Mouse (Mus musculus) neural tube, embryonic 10.5 days (tissue): ENCODE data around the gene Gm525.
"Not testable (repeated sequence)": the region's sequence is repeated elsewhere in the genome, so short reads cannot be mapped to it uniquely, and the experiment has no call there.

Experiments used
- DNase-seq: peaks from one replicate; pipeline ENCODE4 v3.0.0-alpha.2; 2017; ENCODE audit warnings: low spot score; ENCODE audit errors: extremely low spot score

Gm525 gene

DNA sequence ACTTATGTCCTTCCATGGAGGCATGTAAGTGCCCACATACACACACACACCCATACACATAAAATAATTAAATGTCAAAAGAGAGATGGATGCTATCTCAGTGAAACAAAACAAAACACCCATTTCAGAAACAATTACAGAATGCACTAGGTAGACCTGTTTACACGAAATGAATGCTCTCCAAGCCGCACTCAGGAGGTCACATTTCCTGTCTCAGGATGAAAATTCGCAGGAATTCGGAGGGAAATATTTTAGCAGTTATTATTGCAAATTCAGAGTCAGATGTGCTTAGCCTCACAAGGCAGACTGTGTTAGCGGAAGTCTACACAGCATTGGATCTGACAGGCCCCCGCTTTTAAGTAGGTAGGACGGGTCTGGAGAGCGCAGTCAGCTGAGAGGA is at the start of gene Gm525:
Gene Gm525, plus strand, starts transcription at position 301 of the 400 bp plus-strand sequence.
- no peak for DNase-seq

DNA sequence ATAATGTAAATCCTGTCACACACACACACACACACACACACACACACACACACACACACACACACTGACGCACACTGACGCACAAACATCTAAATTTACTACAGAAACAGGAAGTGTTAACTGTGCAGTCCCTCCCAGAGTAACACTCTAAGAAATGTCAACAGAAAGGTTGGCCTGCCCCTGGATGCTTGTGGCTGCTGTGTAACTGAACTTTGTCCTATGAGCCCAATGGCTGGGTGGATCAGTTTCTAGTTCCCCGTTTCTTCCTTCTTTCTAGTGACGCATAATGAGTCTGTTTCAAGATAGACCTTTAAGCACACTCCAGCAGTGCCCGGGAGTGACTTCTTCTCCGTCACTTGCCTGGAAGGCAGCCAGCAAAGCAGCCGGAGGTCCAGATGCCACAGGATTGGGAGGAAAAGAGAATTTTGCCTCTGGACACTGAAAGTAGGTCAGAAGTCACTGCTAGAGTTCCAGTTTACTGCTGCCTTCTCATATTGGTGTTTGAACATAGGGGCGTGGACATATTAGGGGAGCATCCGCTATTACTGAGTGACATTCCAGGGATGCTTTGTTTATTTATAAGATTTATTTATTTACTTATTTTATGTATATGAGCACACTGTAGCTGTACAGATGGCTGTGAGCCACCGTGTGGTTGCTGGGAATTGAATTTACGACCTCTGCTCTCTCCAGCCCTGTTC is 49.3 kb upstream of the Gm525 start:
- DNase-seq: no peak

DNA sequence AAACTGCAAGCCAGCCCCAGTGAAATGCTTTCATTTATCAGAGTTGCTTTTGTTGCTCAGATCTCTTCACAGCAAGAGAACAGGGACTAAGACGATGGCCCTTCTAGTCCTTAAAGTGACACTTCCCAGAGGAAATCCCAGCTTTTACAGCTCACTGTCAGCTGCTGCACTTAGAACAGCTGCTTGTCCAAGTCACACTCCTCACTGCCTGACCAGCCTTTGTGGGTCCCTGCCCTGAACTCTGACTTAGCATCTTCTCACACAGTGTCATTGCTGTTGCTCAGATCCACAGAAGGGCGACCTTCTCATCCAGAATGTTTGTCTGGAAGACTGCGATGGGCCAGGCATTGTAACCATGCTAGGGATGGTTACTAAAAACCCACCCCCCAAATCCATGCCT is 48.0 kb upstream of the Gm525 start:
- no peak for DNase-seq

DNA sequence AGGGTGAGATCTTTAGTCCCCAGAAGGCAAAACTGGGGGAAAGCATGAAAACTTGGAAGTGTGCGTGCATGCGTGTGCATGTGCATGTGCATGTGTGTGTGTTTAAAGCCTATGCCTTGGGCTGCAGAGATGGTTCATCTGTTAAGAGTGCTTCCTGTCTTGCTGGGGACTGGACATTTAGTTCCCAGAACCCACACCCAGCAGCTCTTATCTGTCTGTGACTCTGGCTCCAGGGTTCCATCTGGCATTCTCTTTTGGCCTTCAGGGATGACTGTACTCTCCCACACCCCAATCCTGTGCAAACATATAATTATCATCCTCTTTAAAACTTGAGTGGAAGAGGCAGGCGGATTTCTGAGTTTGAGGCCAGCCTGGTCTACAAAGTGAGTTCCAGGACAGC is 47.5 kb upstream of the Gm525 start:
- DNase-seq: no peak

DNA sequence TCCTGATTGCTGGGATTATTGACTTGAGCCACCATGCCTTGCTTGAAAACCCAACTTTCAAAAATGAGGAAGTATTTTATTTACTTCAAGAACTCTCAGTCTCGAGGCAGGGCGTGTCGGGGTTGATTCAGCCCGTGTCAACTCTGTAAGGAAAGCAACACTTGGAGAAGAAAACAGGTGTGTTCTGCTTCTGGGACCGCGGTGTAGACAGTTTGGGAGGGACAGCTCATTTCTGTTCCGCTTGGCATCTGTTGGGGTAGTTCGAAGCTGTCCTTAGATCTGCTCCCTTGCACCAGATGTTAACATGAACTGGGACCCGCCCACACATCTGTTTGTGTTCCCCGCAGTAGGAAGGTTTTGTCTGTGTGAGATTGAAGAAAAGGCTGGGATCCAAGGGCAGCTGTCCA is 45.7 kb upstream of the Gm525 start:
- no peak for DNase-seq

DNA sequence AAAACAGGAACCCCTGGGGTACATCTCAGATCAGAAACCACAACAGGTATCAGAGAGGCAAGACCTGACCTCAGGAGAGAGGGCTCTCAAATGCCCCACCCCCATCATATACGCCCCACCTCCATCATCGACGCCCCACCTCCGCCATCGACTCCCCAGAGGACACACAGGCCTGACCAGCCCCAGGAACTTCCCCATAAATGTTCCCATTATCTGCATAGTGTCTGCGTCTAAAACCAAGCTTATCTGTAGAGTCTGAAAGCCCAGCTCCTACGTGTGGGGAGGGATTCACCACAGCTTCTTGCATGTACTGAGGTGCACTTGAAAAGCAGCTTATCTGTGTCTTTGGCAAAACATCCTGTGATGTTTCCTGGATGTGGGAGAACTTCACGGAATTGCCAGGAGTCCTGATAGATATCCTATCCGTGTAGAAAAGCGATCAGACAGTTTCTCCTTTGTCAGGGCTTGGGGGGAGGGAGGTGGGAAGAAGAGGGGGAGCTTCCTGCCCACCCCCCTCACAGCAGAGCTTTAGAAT is 44.7 kb upstream of the Gm525 start:
- no peak for DNase-seq

DNA sequence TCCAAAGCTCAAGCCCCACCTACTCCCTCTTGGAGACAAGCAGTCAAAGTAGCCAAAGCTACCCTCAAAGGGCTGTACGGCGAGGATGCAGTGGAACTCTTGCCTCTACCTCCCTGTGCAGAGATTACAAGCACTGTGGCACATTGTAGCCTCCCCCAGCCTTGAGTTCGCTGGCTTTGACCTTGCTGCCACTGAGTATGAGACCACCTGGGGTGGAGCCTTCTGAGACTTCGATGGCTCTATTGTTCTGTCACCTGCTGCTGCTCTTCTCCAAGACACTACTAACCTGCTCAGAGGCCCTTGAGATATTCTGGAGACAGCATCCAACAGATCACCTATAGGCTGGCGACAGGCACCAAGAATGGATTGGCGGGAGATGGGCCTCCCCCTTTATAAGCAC is 43.1 kb upstream of the Gm525 start:
- DNase-seq: no peak

DNA sequence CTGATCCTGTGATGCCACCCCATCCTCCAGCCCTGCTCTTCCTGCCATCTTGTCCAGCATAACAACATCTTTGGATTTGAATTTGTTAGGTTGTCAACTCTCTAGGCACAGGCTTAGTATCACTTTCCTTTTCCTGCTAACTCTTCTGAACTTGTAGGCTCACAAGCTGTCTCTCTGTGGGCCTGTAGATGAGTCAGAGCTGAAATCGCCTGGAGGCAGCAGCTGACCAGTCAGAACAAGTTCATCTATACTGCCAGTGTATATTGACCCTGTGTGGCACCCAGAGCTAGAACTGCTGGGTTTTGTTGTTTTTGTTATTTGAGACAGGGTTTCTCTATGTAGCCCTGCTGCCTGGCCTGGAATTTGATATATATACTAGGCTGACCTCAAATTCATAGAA is 42.5 kb upstream of the Gm525 start:
- no peak for DNase-seq

DNA sequence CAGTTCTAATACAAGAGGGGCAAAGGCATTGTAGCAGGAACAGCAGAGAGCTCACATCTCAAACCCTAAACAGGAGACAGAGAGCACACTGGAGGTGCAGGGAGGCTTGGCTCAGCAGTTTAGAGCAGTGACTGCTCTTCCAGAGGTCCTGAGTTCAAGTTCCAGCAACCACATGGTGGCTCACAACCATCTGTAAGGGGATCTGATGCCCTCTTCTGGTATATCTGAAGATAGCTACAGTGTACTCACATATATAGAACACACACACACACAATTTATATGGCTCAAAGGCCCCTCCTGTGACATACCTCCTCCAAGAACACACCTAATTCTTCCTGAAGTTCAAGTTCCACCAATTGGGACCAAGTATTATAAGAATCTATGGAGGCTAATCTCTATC is 39.0 kb upstream of the Gm525 start:
- DNase-seq: no peak

DNA sequence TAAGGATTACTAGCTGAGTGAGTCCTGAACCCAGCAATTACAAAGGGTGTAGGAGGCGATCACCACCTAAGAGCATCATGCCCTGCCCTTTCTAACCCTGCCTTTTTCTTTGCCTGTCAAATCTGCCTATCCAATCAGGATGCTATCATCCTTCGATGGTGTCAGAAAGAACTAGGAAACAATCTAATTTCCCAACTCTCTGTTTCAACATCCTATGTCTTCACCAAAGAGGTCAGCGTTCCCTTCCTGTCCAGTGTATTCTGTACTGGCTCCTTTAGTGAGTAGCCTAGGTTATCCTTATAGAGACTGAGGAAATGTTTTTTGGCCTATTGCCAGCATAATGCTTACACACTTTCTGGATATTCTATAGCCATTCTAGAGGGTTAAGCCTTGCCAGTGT is 38.1 kb upstream of the Gm525 start:
- DNase-seq: no peak

DNA sequence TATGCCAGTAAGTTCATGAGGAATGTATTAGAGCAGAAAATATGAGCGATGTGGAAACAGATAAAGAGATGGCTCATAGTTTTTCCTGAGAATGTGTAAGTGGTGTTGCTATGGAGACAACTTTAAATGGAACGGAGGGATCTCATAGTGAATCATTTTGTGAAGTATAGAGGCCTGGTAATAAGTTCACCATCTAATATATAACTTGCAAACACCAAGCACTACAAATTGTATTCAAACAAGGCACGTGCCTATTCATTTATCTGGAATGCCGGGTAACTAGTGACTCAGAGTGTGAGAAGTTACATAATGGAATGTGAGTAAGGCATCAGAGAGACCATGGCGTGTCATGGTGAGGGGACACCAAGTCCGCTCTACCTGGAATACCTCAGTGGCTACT is 35.1 kb upstream of the Gm525 start:
- DNase-seq: no peak

DNA sequence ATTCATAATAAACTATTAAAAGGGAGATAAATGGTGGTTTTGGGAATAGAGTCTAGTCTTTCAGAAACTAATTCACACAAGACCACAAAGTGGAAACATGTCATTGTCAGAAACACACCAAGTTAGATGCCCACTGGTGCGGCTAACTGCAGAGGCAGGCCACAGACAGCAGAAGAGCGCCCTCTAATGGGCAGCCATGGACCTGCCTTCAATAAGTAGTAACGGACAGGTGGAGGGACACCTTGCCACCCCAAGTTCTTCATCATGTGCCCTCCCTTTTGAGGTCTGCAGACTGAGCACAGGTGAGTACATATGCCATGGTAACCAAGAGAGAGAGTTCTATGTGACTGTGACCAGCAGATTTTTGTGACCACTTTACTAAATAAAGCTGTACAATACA is 34.3 kb upstream of the Gm525 start:
- DNase-seq: peak; percentile 39

DNA sequence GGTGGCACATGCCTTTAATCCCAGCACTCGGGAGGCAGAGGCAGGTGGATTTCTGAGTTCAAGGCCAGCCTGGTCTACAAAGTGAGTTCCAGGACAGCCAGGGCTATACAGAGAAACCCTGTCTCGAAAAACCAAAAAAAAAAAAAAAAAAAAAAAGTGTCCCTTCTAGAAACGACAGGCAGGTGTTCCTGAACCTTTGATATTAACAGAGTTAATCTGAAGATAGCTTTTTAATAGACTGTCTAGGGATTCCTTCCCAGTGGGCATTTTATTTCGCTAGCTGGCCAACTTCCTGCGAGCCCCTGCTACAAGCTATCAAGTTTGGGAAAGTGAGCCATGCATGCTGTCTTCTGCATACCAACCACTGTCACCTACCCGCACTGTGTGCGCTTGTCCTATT is 32.6 kb upstream of the Gm525 start:
- not testable (repeated sequence) for DNase-seq

DNA sequence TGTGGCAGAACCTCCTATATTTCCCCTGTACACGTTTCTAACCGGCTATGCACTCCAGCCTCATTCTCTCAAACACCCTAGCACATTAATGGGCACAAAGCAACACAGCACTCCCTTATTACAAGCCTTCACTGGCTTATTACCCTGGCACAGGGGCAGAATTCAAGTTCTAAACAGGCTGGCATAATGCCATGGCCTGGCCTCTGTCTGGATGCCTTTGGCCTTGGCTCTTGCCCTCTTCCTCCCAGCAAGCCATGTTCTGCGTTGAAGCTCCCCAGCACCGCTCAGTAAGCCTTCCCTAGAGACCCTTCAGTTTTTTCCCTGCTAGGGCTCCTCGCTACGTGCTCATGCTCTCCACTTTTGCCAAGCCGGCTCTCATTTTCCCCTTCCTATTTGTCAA is 30.6 kb upstream of the Gm525 start:
- no peak for DNase-seq

DNA sequence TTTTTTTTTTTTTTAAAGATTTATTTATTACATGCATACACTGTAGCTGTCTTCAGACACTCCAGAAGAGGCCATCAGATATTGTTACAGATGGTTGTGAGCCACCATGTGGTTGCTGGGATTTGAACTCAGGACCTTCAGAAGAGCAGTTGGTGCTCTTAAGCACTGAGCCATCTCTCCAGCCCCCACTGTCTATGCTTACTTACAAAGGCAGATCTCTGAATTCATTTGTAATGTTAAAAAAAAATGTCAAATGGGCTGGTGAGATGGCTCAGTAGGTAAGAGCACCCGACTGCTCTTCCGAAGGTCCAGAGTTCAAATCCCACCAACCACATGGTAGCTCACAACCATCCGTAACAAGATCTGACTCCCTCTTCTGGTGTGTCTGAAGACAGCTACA is 28.1 kb upstream of the Gm525 start:
- not testable (repeated sequence) for DNase-seq

DNA sequence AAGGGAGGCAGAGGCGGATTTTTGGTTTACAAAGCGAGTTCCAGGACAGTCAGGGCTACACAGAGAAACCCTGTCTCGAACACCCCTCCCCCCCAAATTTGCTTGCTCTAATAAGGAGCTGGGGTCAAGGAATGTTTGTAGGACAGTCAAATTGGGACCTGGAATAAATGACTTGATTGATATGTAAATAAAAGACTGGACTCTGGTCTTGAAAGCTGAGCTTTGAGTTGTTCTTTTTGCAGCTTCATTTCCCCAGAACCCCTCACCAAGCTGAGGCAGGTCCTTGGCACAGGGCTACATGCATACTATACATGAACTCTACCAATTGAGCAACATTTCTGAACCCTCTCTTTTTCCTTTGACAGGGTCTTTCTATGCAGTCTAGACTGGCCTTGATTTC is 27.6 kb upstream of the Gm525 start:
- DNase-seq: no peak

DNA sequence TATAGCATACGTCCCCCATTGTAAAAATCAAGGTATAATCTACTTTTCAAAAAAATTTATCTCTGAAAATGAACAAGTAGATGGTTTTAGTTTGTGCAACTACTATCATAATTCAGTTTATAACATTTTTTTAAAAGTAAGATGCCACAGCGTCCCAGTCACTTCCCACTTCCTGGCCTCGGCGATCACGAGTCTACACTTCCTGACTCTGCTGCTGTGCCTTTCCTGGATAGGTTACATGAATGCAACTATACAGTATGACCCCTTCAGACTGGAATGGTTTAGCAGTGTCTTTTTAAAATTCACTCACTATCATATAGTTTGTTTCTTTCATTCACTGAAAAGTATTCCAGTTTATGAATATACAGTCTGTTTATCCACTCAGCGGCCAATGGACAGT is 21.9 kb upstream of the Gm525 start:
- DNase-seq: no peak

DNA sequence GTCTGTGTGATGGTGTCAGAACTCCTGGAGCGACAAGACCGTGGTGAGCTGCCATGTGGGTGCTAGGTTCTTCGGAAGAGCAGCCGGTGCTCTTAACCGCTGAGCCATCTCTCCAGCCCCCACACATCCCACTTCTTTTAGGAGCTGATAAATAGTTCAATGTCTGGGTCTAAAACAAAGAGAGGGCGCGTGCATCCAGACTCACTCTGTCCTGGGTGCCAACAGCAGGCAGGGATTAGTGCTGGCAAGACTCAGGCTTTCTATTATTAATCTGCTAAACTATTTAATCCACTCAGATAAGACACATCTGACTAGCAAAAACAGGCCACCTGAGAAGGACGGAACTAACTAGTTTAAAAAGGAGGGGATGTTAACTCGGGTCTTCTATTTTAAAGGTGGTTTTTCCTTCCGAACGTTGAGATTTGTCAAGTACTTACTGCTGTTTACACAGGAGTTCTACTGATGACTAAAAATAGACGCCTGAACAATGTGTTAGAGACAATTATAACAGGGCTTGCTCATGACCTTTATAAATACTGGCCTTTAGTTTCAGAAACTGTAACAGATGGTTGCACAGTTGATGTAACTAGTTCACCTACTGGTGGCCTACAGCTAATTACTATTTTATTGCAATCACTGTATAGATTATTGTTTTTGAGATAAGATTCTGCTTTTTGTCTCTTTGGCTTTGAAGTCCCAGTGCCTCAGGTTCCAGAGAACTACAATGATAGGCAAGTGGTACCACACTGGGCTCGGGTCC is 17.5 kb upstream of the Gm525 start:
- DNase-seq: no peak

DNA sequence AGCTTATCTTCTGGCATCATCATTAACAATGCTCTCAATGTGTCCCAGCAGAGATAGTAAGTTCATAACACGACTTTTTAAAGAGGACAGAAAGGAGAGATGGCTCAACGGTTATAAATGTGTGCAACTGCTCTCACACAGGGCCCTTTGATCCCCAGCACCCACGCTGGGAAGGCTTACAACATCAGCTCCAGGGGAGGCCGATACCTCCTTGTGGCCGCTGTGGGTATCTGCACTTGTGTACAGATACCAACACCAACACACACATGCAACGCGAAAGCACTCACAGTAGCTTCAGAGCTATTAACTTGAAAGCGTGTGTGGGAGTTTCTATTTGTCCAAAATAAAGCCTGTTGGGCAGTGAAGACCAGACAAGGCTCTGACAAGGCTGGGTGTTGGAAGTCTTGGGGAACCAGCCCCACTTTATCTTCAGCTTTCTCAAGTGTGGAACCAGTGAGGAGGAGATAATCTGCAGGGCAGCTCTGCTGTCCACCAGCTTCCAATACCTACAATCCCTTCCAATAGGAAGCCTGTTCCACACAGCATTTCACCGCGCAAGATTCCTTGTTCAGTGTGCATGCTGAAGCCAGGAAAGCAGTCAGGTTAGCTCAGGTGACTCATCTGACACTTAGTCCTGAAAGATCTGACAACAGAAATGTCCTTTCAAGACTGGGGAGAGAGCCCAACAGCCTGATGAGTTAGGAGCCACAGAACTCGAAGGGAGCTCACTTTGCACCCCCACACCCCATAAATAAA is 14.9 kb upstream of the Gm525 start:
- DNase-seq: no peak

DNA sequence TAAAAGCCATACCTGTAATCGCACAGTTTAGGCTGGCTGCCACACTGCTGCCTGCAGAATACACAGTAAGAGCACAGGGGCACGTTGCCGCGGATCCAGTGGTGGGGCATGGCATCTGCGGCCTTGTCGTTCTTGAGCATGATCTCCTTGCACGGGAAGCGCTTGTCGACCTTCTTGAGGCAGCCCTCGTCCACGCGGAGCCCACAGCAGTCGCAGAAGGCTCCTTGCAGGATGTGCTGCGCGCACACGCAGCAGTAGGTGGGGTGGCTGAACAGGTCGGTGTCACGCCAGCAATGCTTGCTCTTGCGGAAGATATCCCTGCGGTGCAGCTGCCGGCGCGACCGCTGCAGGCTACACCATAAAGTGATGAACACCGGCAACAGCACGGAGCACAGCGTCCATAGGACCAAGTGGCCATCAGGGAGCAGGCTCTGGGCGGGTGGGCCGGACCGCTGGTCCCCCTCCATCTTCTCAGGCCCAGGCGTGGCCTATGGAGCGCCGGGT is 13.7 kb upstream of the Gm525 start:
- DNase-seq: no peak

DNA sequence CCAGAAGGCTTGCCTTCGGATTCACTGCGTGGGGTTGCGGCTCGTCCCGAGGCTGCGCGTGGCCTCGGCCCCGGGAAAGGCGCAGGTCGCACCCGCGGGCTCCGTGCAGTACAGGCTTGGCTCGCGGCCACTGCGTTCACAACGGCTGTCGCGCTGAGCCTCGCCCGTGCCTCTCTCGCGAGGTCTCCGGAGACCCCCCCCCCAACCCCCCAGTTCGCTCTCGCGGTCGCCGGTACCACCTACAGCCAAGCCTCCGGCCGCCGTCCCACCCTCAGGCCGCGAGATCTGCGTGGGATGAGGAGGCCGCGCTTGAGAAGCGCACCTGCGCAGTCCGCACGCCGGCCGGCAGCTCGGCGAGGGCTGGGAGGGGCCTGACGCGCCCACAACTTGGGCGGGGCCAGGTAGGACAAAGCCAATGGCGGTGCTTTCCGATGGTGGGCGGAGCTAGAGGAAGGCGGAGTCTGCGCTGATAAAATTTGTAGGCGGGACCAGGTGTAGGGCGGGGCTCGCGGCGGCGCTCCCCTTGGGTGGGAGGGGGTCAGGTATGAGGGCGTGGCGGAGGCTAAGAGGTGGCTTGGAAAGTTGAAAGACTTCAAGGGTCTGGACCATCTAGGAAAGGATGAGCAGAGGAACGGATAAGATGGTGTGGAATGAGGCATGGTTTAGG is 13.1 kb upstream of the Gm525 start:
- peak; percentile 92 for DNase-seq
